Mouse (Mus musculus): ENCODE data around the gene Lypla2. TPM values are rescaled to one million over a fixed set of nuclear protein-coding genes. Genes with fewer than 3 reads are reported as not detected.

The Lypla2 gene
- 10 to 100 TPM; 92.9 to 96.7 TPM for total RNA-seq (2021)
- long read RNA-seq, experiment 1, transcript Lypla2-201 (10 exons, 1,626 nt) = major isoform, 71 of 89 reads
- long read RNA-seq, experiment 1, partial matches to known transcripts = 3 of 89 reads
- long read RNA-seq, experiment 1, other reads (novel, unspliced or antisense) = 11 of 89 reads
- long read RNA-seq, experiment 2, transcript Lypla2-203 (9 exons, 1,119 nt) = minor isoform, 11 of 84 reads
- long read RNA-seq, experiment 2, transcript Lypla2-201 (10 exons, 1,626 nt) = major isoform, 50 of 84 reads
- long read RNA-seq, experiment 2, partial matches to known transcripts = 9 of 84 reads
- long read RNA-seq, experiment 2, other reads (novel, unspliced or antisense) = 14 of 84 reads

- intact Hi-C loops (cut with DNase I) = loop anchor here (1.0 to 5.0 kb wide), 2 partner anchors 9 to 80 kb away; partner anchors contain the start of genes Gale and Rpl11
- Histone ChIP-seq H3K27ac (peak within 1 kb of the TSS; percentile 96), H3K4me3 (peak within 1 kb of the TSS; percentile 94)
- no peak; the same call in 1 of the 2 replicates for TF ChIP-seq CTCF (IDR thresholded peaks at IDR 0.05)
- DNase-seq (ENCODE audit: extremely low spot score in 1 of 2, low spot score in 2 of 2) = peak; percentile 88 to 92
These were observed at the start of gene Lypla2 for GRCm38 (mm10) chr4:135972556-135972906. Gene Lypla2 (minus strand): TSS chr4:135972626.

GRCm38 (mm10) chr4:136021549-136022047, 49.2 kb upstream of the Lypla2 start, which contains the start of gene Eloa:
Gene Eloa (minus strand): TSS chr4:136021763.
- DNase-seq (ENCODE audit: extremely low spot score in 1 of 2, low spot score in 2 of 2) = peak; percentile 98
- Histone ChIP-seq H3K27ac (peak within 1 kb of the TSS; percentile 76), H3K4me3 (peak within 1 kb of the TSS; percentile 98)
- intact Hi-C loops (cut with DNase I) = loop anchor here (1.0 kb wide), 2 partner anchors 32 to 34 kb away; partner anchors contain the start of genes Pithd1 and Rpl11
- TF ChIP-seq CTCF (IDR thresholded peaks at IDR 0.05) = no peak

GRCm38 (mm10) chr4:136020743-136021548, 48.5 kb upstream of the Lypla2 start:
- H3K27ac ChIP-seq = peak overlapping the region; percentile 76
- intact Hi-C loops (cut with DNase I) = loop anchor here (1.0 kb wide), 2 partner anchors 32 to 34 kb away; partner anchors contain the start of genes Pithd1 and Rpl11
- H3K4me3 ChIP-seq = peak overlapping the region; percentile 98
- DNase-seq (ENCODE audit: extremely low spot score in 1 of 2, low spot score in 2 of 2) = peak in 1 of 2 experiments; percentile 30
- no peak for TF ChIP-seq CTCF (IDR thresholded peaks at IDR 0.05)

- H3K4me3 ChIP-seq = no peak overlapping the region
- no peak overlapping the region for H3K27ac ChIP-seq
- TF ChIP-seq CTCF (IDR thresholded peaks at IDR 0.05) = no peak
- intact Hi-C loops (cut with DNase I) = no loop called here
- no peak for DNase-seq (ENCODE audit: extremely low spot score in 1 of 2, low spot score in 2 of 2)
These were observed 43.7 kb upstream of the Lypla2 start for GRCm38 (mm10) chr4:136016059-136016602.

GRCm38 (mm10) chr4:136010586-136010985, 38.2 kb upstream of the Lypla2 start:
- TF ChIP-seq CTCF (IDR thresholded peaks at IDR 0.05) = no peak; the same call in 1 of the 2 replicates
- H3K27ac ChIP-seq = no peak overlapping the region
- DNase-seq (ENCODE audit: extremely low spot score in 1 of 2, low spot score in 2 of 2) = no peak
- no peak overlapping the region for H3K4me3 ChIP-seq
- intact Hi-C loops (cut with DNase I) = loop anchor here (5.0 kb wide), 1 partner anchor 37 kb away; no protein-coding TSS in a partner anchor

- H3K4me3 ChIP-seq = no peak overlapping the region
- TF ChIP-seq CTCF (IDR thresholded peaks at IDR 0.05) = no peak
- no peak for DNase-seq (ENCODE audit: extremely low spot score in 1 of 2, low spot score in 2 of 2)
- intact Hi-C loops (cut with DNase I) = no loop called here
- H3K27ac ChIP-seq = no peak overlapping the region
These were observed 36.5 kb upstream of the Lypla2 start for GRCm38 (mm10) chr4:136008782-136009447.

- intact Hi-C loops (cut with DNase I) = no loop called here
- Histone ChIP-seq H3K4me3 (no peak overlapping the region), H3K27ac (no peak overlapping the region)
- TF ChIP-seq CTCF (IDR thresholded peaks at IDR 0.05) = no peak
- DNase-seq (ENCODE audit: extremely low spot score in 1 of 2, low spot score in 2 of 2) = no peak
These were observed 34.4 kb upstream of the Lypla2 start for GRCm38 (mm10) chr4:136006821-136007220.

- Histone ChIP-seq H3K27ac (no peak overlapping the region), H3K4me3 (no peak overlapping the region)
- intact Hi-C loops (cut with DNase I) = no loop called here
- TF ChIP-seq CTCF (IDR thresholded peaks at IDR 0.05) = no peak
- no peak for DNase-seq (ENCODE audit: extremely low spot score in 1 of 2, low spot score in 2 of 2)
These were observed 32.5 kb upstream of the Lypla2 start for GRCm38 (mm10) chr4:136004921-136005320.

- TF ChIP-seq CTCF (IDR thresholded peaks at IDR 0.05) = no peak
- Histone ChIP-seq H3K27ac (no peak overlapping the region), H3K4me3 (no peak overlapping the region)
- intact Hi-C loops (cut with DNase I) = no loop called here
- no peak for DNase-seq (ENCODE audit: extremely low spot score in 1 of 2, low spot score in 2 of 2)
These were observed 31.8 kb upstream of the Lypla2 start for GRCm38 (mm10) chr4:136004107-136004675.

- Histone ChIP-seq H3K27ac (no peak overlapping the region), H3K4me3 (no peak overlapping the region)
- DNase-seq (ENCODE audit: extremely low spot score in 1 of 2, low spot score in 2 of 2) = no peak
- TF ChIP-seq CTCF (IDR thresholded peaks at IDR 0.05) = no peak
- intact Hi-C loops (cut with DNase I) = no loop called here
These were observed 22.7 kb upstream of the Lypla2 start for GRCm38 (mm10) chr4:135995118-135995517.

- TF ChIP-seq CTCF (IDR thresholded peaks at IDR 0.05) = no peak
- DNase-seq (ENCODE audit: extremely low spot score in 1 of 2, low spot score in 2 of 2) = no peak
- H3K27ac ChIP-seq = no peak overlapping the region
- intact Hi-C loops (cut with DNase I) = no loop called here
- H3K4me3 ChIP-seq = no peak overlapping the region
These were observed 21.5 kb upstream of the Lypla2 start for GRCm38 (mm10) chr4:135993941-135994340.
